Mouse (Mus musculus) small intestine, adult 2 months (tissue): ENCODE data around the gene Megf6.

ENCODE experiments used
- CTCF ChIP-seq: fragments of 200-500 bp; IDR thresholded peaks from 2 replicates; pipeline ENCODE4 v1.5.1; 2012; ENCODE audit warnings: low read depth, mild to moderate bottlenecking, control low read depth, inconsistent platforms, low read length, moderate library complexity, mixed read lengths; ENCODE audit not compliant: insufficient replicate concordance, insufficient read length; ENCODE audit errors: extremely low read depth
- POLR2A ChIP-seq: fragments of 200-500 bp; IDR thresholded peaks from 2 replicates; pipeline ENCODE4 v1.6.1; 2012; ENCODE audit warnings: low read depth, mild to moderate bottlenecking, control low read depth, inconsistent platforms, low read length, moderate library complexity

DNA sequence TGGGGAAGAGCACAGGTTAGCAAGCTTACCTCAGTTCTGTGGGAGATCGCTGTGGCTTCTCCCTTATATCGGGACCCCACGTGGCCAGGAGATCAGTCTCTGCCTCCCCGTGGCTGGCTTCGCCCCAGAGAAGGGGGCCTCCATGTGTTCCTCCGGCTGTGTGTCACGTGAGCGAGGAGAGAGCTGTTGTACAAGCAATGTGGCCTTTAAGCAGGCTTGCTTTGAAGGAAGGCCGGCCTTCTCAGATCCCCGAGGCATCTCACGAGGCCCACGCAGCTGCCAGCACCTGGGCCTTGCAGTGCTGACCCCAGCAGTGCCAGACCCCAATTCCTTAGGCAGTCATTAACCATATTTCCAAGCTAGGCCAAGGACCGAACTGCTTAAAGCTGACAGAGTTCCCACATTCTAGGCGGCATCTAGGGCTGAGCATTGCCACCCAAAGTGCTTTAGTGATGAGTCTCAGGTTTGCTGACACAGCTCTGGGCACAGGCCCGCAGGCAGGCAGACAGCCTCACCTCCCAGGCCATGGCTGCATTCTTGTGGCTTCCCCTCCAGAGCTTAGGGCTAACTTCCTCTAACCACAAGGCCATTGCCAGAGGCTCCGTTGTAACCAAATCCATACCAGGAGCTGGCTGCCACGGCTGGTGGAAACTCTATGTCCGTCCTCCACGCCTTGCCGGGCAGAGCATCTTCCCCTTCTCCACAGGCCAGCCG is 77.7 kb downstream of the Megf6 start:
- no peak for TF ChIP-seq CTCF
- TF ChIP-seq POLR2A, result no peak
